Mouse (Mus musculus) T-helper 17 cell (primary cell): ENCODE measurements around the gene Slc35d3.

ENCODE experiments used
- in situ Hi-C, 2 experiments: fragments of 300-600 bp; cut with MboI, MseI; formaldehyde crosslinking; loops; 1 replicate in 1 of 2; 2 replicates in 1 of 2; pipeline ENCODE4 v1.15.1; 2025; ENCODE audit warnings: high pct_unique_total_duplicates in 2 of 2

The Slc35d3 gene

GRCm38 (mm10) chr10:19835887-19836710, 15.2 kb downstream of the Slc35d3 start:
- in situ Hi-C loops: no loop called here

GRCm38 (mm10) chr10:19834222-19834621, 17.0 kb downstream of the Slc35d3 start:
- in situ Hi-C loops: no loop called here

- in situ Hi-C loops: no loop called here
These were observed 20.0 kb downstream of the Slc35d3 start for GRCm38 (mm10) chr10:19831072-19831849.

GRCm38 (mm10) chr10:19820986-19821385, 30.3 kb downstream of the Slc35d3 start:
- in situ Hi-C loops: no loop called here

GRCm38 (mm10) chr10:19818723-19819355, 32.4 kb downstream of the Slc35d3 start:
- in situ Hi-C loops: no loop called here

- in situ Hi-C loops: no loop called here
These were observed 35.9 kb downstream of the Slc35d3 start for GRCm38 (mm10) chr10:19815371-19815770.

GRCm38 (mm10) chr10:19811436-19812172, 39.7 kb downstream of the Slc35d3 start:
- in situ Hi-C loops: loop anchor here in 1 of 2 experiments (5.0 kb wide), 1 partner anchor 99 kb away; the partner anchor contains the start of gene Il20ra

GRCm38 (mm10) chr10:19804763-19805162, 46.5 kb downstream of the Slc35d3 start:
- in situ Hi-C loops: loop anchor here (5.0 kb wide), 2 partner anchors 93 to 268 kb away; no protein-coding TSS in a partner anchor

GRCm38 (mm10) chr10:19802958-19803357, 48.3 kb downstream of the Slc35d3 start:
- in situ Hi-C loops: no loop called here
